Mouse (Mus musculus) heart, embryonic 12.5 days (tissue): Measurements from ENCODE around the gene Mrgpra2a. TPM values are rescaled to one million over a fixed set of nuclear protein-coding genes. Genes with fewer than 3 reads are reported as not detected.
"Not testable (repeated sequence)": the region's sequence is repeated elsewhere in the genome, so short reads cannot be mapped to it uniquely, and the experiment has no call there.

Source experiments
- ATAC-seq: fragments of 200-750 bp; cut with Nextera tagmentation; 2 replicates; pipeline ENCODE4 v1.8.0; 2017; ENCODE audit warnings: moderate TSS enrichment, moderate library complexity; ENCODE audit not compliant: insufficient number of reproducible peaks, low FRiP score
- H3K27ac ChIP-seq: fragments of 300-500 bp; sonication (generic); 2 replicates; pipeline ENCODE4 v1.5.1; 2016; ENCODE audit warnings: mild to moderate bottlenecking, moderate library complexity; ENCODE audit not compliant: poor library complexity, severe bottlenecking
- H3K27me3 ChIP-seq: fragments of 300-500 bp; sonication (generic); replicated peaks from 2 replicates; pipeline ENCODE4 v1.6.1; 2016; ENCODE audit warnings: mild to moderate bottlenecking, moderate library complexity
- H3K36me3 ChIP-seq: fragments of 300-500 bp; sonication (generic); 2 replicates; pipeline ENCODE4 v1.6.1; 2016; ENCODE audit warnings: mild to moderate bottlenecking, moderate library complexity
- H3K4me1 ChIP-seq: fragments of 300-500 bp; sonication (generic); replicated peaks from 2 replicates; pipeline ENCODE4 v1.6.1; 2016; ENCODE audit warnings: mild to moderate bottlenecking
- H3K4me2 ChIP-seq: fragments of 300-500 bp; sonication (generic); 2 replicates; pipeline ENCODE4 v1.6.1; 2016; ENCODE audit warnings: mild to moderate bottlenecking, moderate library complexity
- H3K4me3 ChIP-seq: fragments of 300-500 bp; sonication (generic); 2 replicates; pipeline ENCODE4 v1.5.1; 2016; ENCODE audit warnings: mild to moderate bottlenecking
- H3K9ac ChIP-seq: fragments of 300-500 bp; sonication (generic); 2 replicates; pipeline ENCODE4 v1.6.1; 2016; ENCODE audit warnings: mild to moderate bottlenecking, moderate library complexity
- H3K9me3 ChIP-seq: fragments of 300-500 bp; sonication (generic); replicated peaks from 2 replicates; pipeline ENCODE4 v1.6.1; 2016; ENCODE audit warnings: mild to moderate bottlenecking, moderate library complexity
- WGBS: fragments of 180-500 bp; shearing (Covaris S2); methylation state at CpG from one replicate; pipeline ENCODE4 v1.1.7; 2016; 5-methylcytosine and 5-hydroxymethylcytosine counted together
- polyA plus RNA-seq: library from polyadenylated mRNA; unstranded; fragments of >200 nt; fragmentation: Nextera tagmentation; extraction: Ambion mirVana; gene quantifications from 2 replicates; pipeline ENCODE4 v1.2.1, GENCODE M21; 2016

Mrgpra2a gene
- polyA plus RNA-seq, result not detected in 2 replicates

DNA sequence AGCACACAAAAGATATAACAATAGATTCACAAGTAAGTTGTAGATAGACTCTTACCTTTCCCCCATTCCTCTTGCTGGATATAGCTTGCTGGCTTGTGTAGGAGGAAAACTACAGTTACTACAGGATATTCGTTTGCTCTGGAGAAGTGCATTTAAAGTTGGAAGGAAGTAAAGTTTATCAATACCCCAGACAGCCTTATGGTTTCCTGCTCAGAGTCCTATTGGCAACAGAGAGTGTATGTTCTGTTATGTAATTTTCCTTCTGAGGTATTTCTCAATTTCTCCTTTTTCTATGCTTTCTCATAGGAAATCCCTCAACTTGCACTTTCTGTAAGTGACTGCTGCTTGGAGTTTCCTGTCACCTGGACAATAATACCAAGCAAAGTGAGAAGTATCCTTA lies at the start of gene Mrgpra2a:
Gene Mrgpra2a, minus strand, starts transcription at position 125 of the 400 bp plus-strand sequence.
- H3K27me3 ChIP-seq, H3K9me3 ChIP-seq, H3K36me3 ChIP-seq, ATAC-seq, H3K4me1 ChIP-seq, H3K27ac ChIP-seq, H3K4me2 ChIP-seq, H3K4me3 ChIP-seq, H3K9ac ChIP-seq: not testable (repeated sequence)
- no CpG with 5 or more reads among the region's 1 CpGs for WGBS

- not testable (repeated sequence) for H3K4me2 ChIP-seq, H3K4me1 ChIP-seq, H3K9me3 ChIP-seq, H3K4me3 ChIP-seq, H3K36me3 ChIP-seq, ATAC-seq, H3K9ac ChIP-seq, H3K27ac ChIP-seq, H3K27me3 ChIP-seq
These were observed 39.3 kb upstream of the Mrgpra2a start for GRCm38 (mm10) chr7:47491266-47491665.

GRCm38 (mm10) chr7:47489438-47489837 lies 37.5 kb upstream of the Mrgpra2a start:
- H3K4me2 ChIP-seq, H3K27ac ChIP-seq, H3K4me3 ChIP-seq, H3K9ac ChIP-seq, ATAC-seq, H3K9me3 ChIP-seq, H3K36me3 ChIP-seq, H3K27me3 ChIP-seq, H3K4me1 ChIP-seq: not testable (repeated sequence)
- WGBS, result no CpG with 5 or more reads among the region's 1 CpGs

DNA sequence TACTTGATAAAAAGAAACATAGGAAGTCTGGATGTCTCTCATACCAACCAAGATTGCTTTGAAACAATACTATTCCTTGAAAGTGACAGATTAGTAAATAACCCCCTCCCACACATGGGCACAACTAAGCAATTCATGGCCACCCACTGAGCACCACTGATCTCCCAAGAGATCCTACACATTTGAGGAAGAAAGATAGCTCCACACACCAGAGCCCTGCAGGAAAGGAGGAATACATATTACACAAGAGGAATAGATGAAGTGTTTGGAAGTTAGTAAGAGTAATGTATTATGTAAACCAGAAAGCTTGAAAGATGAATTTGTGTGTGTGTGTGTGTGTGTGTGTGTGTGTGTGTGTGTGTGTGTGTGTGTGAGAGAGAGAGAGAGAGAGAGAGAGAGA lies 31.2 kb upstream of the Mrgpra2a start:
- H3K4me2 ChIP-seq, H3K9ac ChIP-seq, H3K4me3 ChIP-seq, H3K27ac ChIP-seq, H3K27me3 ChIP-seq, H3K4me1 ChIP-seq, ATAC-seq, H3K9me3 ChIP-seq, H3K36me3 ChIP-seq: not testable (repeated sequence)

GRCm38 (mm10) chr7:47473904-47474303 lies 22.0 kb upstream of the Mrgpra2a start:
- not testable (repeated sequence) for ATAC-seq, H3K27ac ChIP-seq, H3K4me2 ChIP-seq, H3K9ac ChIP-seq, H3K27me3 ChIP-seq, H3K4me1 ChIP-seq, H3K9me3 ChIP-seq, H3K36me3 ChIP-seq, H3K4me3 ChIP-seq
- 28% methylated on average over 1 of the region's 3 CpGs for WGBS

- not testable (repeated sequence) for H3K4me3 ChIP-seq, H3K9ac ChIP-seq, H3K27ac ChIP-seq, H3K36me3 ChIP-seq, H3K9me3 ChIP-seq, ATAC-seq, H3K4me2 ChIP-seq, H3K4me1 ChIP-seq, H3K27me3 ChIP-seq
These were observed 13.5 kb upstream of the Mrgpra2a start for GRCm38 (mm10) chr7:47465278-47465981.

- H3K36me3 ChIP-seq, H3K9ac ChIP-seq, H3K27ac ChIP-seq, H3K4me2 ChIP-seq, H3K4me1 ChIP-seq, H3K4me3 ChIP-seq, H3K27me3 ChIP-seq, ATAC-seq, H3K9me3 ChIP-seq: not testable (repeated sequence)
These were observed 6.2 kb downstream of the Mrgpra2a start for GRCm38 (mm10) chr7:47445729-47446128.

DNA sequence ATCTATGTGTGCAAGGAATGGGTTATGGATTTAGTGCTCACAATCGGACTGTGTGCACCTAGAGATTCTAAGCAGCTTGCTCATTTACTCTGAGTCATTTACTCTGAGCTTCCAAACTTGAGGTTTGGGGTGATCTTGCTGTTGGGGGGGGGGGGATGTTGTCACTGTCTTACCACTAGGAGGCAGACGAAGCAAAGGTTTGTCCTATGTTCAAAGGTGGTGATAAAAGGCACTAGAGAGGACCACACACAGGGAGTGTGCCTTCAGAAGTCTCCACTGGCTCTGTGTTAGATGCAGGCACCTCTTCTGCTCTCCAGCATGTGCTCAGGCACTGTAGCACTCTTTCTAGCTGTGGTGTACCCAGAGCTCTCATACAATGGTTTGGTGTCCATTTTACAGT lies 15.5 kb downstream of the Mrgpra2a start:
- not testable (repeated sequence) for H3K9ac ChIP-seq, H3K36me3 ChIP-seq, H3K4me2 ChIP-seq, ATAC-seq, H3K27ac ChIP-seq, H3K4me3 ChIP-seq, H3K27me3 ChIP-seq, H3K9me3 ChIP-seq, H3K4me1 ChIP-seq
- 20% methylated on average over 1 of the region's 2 CpGs for WGBS

GRCm38 (mm10) chr7:47427815-47428508 lies 24.0 kb downstream of the Mrgpra2a start:
- ATAC-seq, H3K36me3 ChIP-seq, H3K9me3 ChIP-seq, H3K4me3 ChIP-seq, H3K9ac ChIP-seq, H3K27ac ChIP-seq, H3K4me2 ChIP-seq, H3K27me3 ChIP-seq, H3K4me1 ChIP-seq: not testable (repeated sequence)

DNA sequence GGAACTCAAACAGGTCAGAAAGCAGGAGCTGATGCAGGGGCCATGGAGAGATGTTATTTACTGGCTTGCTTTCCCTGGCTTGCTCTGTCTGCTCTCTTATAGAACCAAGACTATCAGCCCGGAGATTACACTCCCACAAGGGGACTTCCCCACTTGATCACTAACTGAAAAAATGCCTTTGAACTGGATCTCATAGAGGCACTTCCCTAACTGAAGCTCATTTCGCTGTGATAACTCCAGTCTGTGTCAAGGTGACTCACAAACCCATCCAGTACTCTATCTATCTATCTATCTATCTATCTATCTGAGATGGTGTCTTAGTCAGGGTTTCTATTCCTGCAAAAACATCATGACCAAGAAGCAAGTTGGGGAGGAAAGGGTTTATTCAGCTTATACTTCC lies 41.3 kb downstream of the Mrgpra2a start:
- Histone ChIP-seq H3K36me3 (no peaks in the 10 kb centered on the region), H3K4me2 (no peak overlapping the region), H3K9ac (no peak overlapping the region), H3K4me3 (no peak overlapping the region), H3K27ac (no peak overlapping the region), H3K4me1 (no peaks in the 10 kb centered on the region), H3K27me3 (no peaks in the 10 kb centered on the region), H3K9me3 (peaks cover 11% of the 10 kb centered on the region; the same call in 1 of the 2 replicates)
- no peak for ATAC-seq
- WGBS, result 58% methylated on average over 2 of the region's 2 CpGs

- Histone ChIP-seq H3K4me1 (no peaks in the 10 kb centered on the region), H3K9ac (no peak overlapping the region), H3K27me3 (no peaks in the 10 kb centered on the region), H3K9me3 (peaks cover 11% of the 10 kb centered on the region; the same call in 1 of the 2 replicates), H3K4me2 (no peak overlapping the region), H3K36me3 (no peaks in the 10 kb centered on the region), H3K27ac (no peak overlapping the region), H3K4me3 (no peak overlapping the region)
- WGBS, result 42% methylated on average over 1 of the region's 1 CpGs
- no peak for ATAC-seq
These were observed 42.4 kb downstream of the Mrgpra2a start for GRCm38 (mm10) chr7:47409545-47409944.

- no peaks in the 10 kb centered on the region for H3K4me1 ChIP-seq
- H3K4me2 ChIP-seq, result no peak overlapping the region
- peaks cover 6% of the 10 kb centered on the region; the same call in 1 of the 2 replicates for H3K9me3 ChIP-seq
- H3K36me3 ChIP-seq, result no peaks in the 10 kb centered on the region
- no peak overlapping the region for H3K27ac ChIP-seq
- H3K27me3 ChIP-seq, result no peaks in the 10 kb centered on the region
- ATAC-seq, result no peak
- H3K4me3 ChIP-seq, result no peak overlapping the region
- no peak overlapping the region for H3K9ac ChIP-seq
These were observed 50.8 kb downstream of the Mrgpra2a start for GRCm38 (mm10) chr7:47401125-47401524.
